Mouse (Mus musculus) thymus, postnatal 36 days (tissue): Measurements from ENCODE around the gene Gm10375.
"Not testable (repeated sequence)": the region's sequence is repeated elsewhere in the genome, so short reads cannot be mapped to it uniquely, and the experiment has no call there.

ENCODE experiments used
- DNase-seq, 2 experiments: peaks; one replicate each; pipeline ENCODE4 v3.0.0; 2022; ENCODE audit warnings: mixed read lengths in 2 of 2

Gene Gm10375

GRCm38 (mm10) chr14:43607913-43608312 is at the start of gene Gm10375:
Gene Gm10375, minus strand, starts transcription at chr14:43608013.
- DNase-seq: not testable (repeated sequence)

- DNase-seq: not testable (repeated sequence)
These were observed 28.8 kb downstream of the Gm10375 start, which contains the start of gene Gm17654 for GRCm38 (mm10) chr14:43579046-43579445. Gene Gm17654, minus strand, starts transcription at chr14:43579146.

- DNase-seq: not testable (repeated sequence)
These were observed 29.8 kb downstream of the Gm10375 start for GRCm38 (mm10) chr14:43577969-43578368.
